Mouse (Mus musculus) adrenal gland, postnatal 36 days (tissue): ENCODE results near the gene Ccdc187. TPM values are rescaled to one million over a fixed set of nuclear protein-coding genes. Genes with fewer than 3 reads are reported as not detected.

Experiments used
- DNase-seq, 2 experiments: peaks; one replicate each; pipeline ENCODE4 v3.0.0; 2021; ENCODE audit warnings: mixed read lengths in 1 of 2
- long read RNA-seq, 2 experiments: library from polyadenylated mRNA; stranded (forward); transcript quantifications; one replicate each; pipeline ENCODE4 v2.0.0; 2021; ENCODE audit warnings: borderline sequencing depth in 2 of 2
- total RNA-seq, 2 experiments: library from RNA; stranded (reverse); gene quantifications; 2 replicates each; pipeline ENCODE4 v1.2.3; 2021

Ccdc187 gene
- under 1 TPM; 0.36 to 0.46 TPM for total RNA-seq
- long read RNA-seq, experiment 1: 0 reads
- long read RNA-seq, experiment 2: 0 reads

GRCm38 (mm10) chr2:26294457-26294856 lies at the start of gene Ccdc187:
TSS of gene Ccdc187 (minus strand) at chr2:26294557.
- no peak for DNase-seq

- DNase-seq: peak in 1 of 2 experiments; percentile 59
Measured at GRCm38 (mm10) chr2:26342609-26343490, 48.5 kb upstream of the Ccdc187 start.

GRCm38 (mm10) chr2:26342044-26342443 lies 47.7 kb upstream of the Ccdc187 start:
- DNase-seq: peak in 1 of 2 experiments; percentile 52

- DNase-seq: no peak
Measured at GRCm38 (mm10) chr2:26341510-26341981, 47.2 kb upstream of the Ccdc187 start.

DNA sequence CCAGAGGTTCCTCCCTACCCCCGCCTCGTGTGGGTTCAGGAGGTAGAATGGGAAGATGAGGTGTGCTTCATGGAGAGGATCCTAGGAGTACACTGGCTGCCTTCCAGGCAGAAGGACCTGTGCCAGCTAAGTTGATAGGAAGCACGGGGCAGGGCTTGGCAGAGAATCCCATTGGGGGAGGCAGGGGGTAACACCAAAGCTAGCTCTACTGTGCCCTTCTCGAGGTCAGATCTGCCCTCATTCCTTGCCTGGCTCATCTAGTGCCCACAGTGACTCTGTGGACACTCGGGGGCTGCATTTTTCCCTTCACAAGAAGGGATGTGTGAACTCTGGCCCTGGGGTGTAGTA lies 44.8 kb upstream of the Ccdc187 start:
- DNase-seq: peak; percentile 70 to 80

DNA sequence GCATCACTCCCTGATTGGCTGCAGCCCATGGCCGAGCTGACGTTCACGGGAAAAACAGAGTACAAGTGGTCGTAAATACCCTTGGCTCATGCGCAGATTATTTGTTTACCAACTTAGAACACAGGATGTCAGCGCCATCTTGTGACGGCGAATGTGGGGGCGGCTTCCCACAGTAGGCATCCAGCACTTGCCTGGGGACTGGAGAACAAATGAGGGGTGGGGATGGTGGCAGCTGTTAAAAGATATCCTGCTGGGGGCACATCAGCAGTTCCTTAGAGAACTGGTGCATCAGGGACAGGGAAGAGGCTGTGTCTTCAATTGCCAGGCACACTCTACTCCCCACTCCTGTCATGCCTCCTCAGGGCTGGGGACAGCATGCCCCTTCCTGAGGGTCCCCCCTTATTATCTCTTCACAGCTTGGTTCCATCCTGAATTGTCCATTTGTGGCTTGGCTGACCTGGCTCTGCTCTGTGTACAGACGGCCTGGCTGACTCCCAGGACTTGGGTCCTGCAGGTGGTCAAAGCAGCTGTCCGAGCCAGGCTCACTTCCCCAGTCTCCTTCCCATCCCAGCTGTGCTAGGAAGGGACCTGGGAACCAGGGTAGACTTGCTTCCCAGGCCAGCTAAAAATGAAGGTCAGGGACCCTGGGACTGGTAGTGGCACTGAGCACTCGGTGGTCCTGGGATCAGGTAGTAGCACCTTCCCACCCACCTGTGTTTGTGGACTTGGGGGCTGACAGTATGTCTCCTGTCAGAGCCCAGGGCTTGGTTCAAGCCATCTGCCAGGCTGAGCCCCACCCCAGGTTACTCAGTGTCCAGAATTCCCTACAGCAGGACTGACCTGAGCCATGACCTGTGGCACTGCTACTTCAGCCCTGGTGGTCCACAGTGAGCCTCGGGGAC lies 44.2 kb upstream of the Ccdc187 start:
- no peak for DNase-seq

GRCm38 (mm10) chr2:26330702-26331101 lies 36.3 kb upstream of the Ccdc187 start:
- DNase-seq: no peak

DNA sequence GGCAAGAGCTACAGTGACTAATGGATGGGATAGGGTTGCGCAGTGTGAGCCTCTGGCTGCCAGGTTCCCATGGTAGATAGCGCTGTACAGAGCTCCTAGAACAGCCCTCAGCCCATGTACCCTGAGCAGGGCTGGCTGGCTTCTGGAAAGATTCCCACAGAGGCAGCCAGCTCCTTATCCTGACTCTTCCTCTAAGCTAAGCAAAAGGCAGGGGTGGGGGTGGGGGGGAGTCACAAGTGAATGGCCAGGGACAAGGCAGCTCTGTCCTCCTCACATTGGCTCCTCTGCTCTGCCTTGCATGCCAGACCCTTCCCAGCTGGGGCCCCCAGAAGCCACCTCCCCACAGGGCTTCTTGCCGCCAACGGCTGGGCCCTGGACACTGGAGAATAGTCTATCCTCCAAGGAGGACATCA lies 35.7 kb upstream of the Ccdc187 start:
- DNase-seq: no peak

- peak; percentile 80 to 88 for DNase-seq
Measured at GRCm38 (mm10) chr2:26329402-26329801, 35.0 kb upstream of the Ccdc187 start.

GRCm38 (mm10) chr2:26327852-26328251 lies 33.5 kb upstream of the Ccdc187 start:
- no peak for DNase-seq

- DNase-seq: peak; percentile 79 to 85
Measured at GRCm38 (mm10) chr2:26325386-26326181, 31.2 kb upstream of the Ccdc187 start.

DNA sequence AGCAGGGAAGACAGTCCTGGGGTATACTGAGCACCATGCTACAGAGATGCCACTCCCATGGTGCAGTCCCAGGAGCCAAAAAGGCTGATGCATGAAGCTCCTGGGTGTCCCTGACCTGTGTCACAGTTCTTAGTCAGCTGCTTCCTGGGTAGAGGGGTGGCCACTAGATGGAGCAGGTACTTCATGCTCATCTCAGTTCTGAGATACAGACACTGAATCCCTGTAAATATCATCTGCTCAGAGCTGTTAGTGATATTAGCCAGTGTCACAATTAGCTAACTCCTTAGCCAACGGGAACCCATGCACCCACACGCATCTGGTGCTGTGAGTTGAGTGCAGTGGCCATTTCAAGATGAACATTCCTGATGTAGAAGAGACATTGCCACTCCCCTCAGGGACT lies 30.6 kb upstream of the Ccdc187 start:
- peak; percentile 77 to 84 for DNase-seq

- no peak for DNase-seq
Measured at GRCm38 (mm10) chr2:26323589-26324325, 29.4 kb upstream of the Ccdc187 start.

- DNase-seq: no peak
Measured at GRCm38 (mm10) chr2:26320245-26321185, 26.2 kb upstream of the Ccdc187 start.

DNA sequence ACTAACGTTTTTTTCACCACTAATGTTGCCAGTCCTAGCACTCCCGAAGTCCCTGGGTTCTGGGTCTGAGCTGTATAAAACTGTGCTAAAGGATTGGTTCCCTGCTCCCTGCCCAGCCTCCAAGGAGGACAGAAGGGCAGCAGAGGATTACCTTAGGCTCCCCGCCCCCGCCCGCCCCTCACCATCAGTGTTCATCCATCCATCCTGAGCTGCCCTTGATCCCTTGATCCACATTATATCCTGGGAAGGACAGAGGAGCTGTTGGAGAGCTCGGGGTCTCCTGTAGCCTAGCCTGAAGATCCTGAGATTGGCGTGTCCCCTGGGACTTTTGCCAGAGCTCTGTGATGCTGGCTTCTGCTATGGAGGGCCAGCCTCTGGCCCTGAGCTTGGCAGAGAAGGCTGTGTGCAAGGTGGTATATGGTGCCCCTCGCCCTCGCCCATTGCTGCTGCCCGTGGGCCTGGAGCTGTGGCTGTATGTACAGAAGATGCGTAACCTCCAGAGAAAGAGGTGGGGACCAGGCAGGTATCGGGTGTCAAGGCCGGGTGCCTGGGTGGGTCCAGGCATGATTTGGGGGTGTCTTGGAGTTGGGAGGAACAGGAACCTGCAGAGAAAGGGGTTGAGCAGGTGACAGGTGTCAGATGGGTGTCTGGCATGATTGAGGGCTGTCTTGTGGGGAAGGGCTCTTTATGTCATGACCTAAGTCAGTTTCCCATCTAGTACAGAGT lies 25.3 kb upstream of the Ccdc187 start:
- DNase-seq: no peak

DNA sequence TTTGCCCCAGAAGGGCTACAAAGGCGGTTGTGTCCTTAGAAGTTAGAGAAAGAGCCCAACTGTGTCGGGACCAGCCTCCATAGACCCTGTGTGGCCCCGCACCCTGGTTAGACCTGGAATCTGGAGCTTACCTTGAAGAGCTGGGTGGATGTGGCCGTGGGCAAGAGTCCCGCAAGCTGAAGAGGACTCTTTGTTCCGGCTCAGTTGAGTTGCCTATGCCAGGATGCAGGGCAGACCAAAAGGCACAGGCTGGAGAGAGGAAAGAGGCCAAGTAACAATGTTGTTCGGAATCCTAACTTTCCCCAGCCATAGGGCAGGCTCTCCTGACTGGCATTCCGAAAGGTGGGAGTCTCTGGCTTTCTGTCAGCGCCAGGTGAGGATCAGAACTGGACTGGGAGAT lies 24.8 kb upstream of the Ccdc187 start:
- DNase-seq: no peak

DNA sequence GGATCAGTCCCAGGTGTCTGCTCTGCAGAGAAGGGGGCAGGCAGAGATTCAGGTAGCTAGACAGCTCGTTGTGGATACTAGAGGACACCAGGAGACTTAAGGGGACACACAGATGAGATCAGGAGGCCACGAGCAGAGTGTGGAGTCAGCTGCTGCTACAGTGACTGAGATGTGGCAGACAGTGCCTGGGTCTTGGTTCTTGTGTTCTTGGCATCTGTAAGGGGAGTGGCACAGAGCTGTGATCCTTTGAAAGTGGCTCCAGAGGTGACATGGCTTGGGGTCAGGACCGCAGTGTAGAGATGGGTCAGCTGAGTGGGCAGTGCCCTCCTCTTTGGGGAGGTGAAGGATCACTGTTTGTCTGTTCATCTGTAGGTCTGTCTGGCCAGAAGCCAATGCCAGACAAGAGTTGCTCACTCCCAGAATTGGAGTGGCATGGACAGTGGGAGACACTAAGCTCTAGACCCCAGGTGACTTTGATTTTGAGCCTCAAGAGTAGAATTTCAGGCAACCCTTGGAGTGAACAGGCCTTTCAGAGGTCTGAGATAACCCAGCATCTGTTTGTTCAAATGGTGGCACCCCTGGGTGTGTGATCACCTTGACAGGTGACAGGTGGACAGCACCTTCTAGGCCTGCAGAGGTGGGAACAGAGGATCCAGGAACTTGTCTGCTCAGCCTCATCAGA lies 23.8 kb upstream of the Ccdc187 start:
- DNase-seq: no peak

- no peak for DNase-seq
Measured at GRCm38 (mm10) chr2:26317371-26317770, 23.0 kb upstream of the Ccdc187 start.
